19 mouse cellular contexts compared by ENCODE assay signal in the genomic region with DNA sequence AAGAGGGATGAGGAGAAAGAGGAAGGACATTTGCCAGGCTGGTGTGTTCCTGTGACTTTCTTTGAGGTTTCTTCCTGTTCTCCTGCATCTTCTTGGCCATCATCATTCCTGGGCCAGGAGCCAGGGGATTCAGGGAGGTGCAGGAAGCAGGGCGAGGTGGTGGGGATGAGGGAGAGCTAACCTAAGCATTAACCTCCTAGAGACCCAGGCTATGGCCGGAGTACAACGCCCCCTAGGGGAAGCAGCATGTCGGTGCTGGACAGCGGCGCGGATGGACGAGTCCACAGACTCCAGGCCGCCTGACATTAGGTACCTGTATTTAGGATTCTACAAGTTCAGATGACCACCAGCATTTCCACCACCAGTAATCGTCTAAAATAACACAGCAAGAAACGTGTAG. TPM values are rescaled to one million over a fixed set of nuclear protein-coding genes. Genes with fewer than 3 reads are reported as not detected.
DNase-seq lines count a peak whose midpoint lies in the region; ATAC-seq and TF ChIP-seq lines count a peak whose summit lies in the region.
"Had no signal": no experiment of that assay in that cellular context is flagged by ENCODE, and none has a peak within 500 bp of the region (broad histone marks: within the 10 kb centered on the region; RNA-seq: fewer than 3 reads in every experiment).

No protein-coding gene starts in this region.

- no peaks in the 10 kb centered on the region for H3K36me3 ChIP-seq in hindbrain, postnatal 0 days (ENCODE audit: insufficient read depth, low read length)
- H3K36me3 ChIP-seq in hindbrain, embryonic 10.5 days, result peaks cover 19% of the 10 kb centered on the region
- H3K36me3 ChIP-seq in lung, embryonic 14.5 days (ENCODE audit: insufficient read depth), result peaks cover 14% of the 10 kb centered on the region; the same call in 1 of the 2 replicates
- H3K36me3 ChIP-seq: heart, embryonic 15.5 days; liver, embryonic 15.5 days had no signal

- peak; percentile 35; the same call in 1 of the 2 replicates for TF ChIP-seq CTCF in hindbrain, postnatal 0 days (IDR thresholded peaks at IDR 0.05; ENCODE audit: low read depth)
- TF ChIP-seq CTCF in lung, embryonic 14.5 days (IDR thresholded peaks at IDR 0.05; ENCODE audit: low read depth), result peak; percentile 32

- no peak overlapping the region for H3K27ac ChIP-seq in hindbrain, postnatal 0 days
- H3K27ac ChIP-seq in hindbrain, embryonic 10.5 days, result no peak overlapping the region
- no peak overlapping the region for H3K27ac ChIP-seq in lung, embryonic 14.5 days (ENCODE audit: low read depth)
- H3K27ac ChIP-seq: heart, embryonic 15.5 days; hindbrain, embryonic 14.5 days; liver, embryonic 15.5 days; midbrain, embryonic 10.5 days had no signal

- DNase-seq in adrenal gland, postnatal 14 days, result peak; percentile 29
- DNase-seq in adrenal gland, adult (ENCODE audit: inconsistent age in 2 of 2, low spot score in 1 of 2), result no peak
- DNase-seq in hindbrain, postnatal 0 days (ENCODE audit: low spot score), result no peak
- no peak for DNase-seq in hindbrain, embryonic 10.5 days (ENCODE audit: low spot score)
- no peak for DNase-seq in lung, embryonic 14.5 days
- no peak for DNase-seq in lung, postnatal 25 days (ENCODE audit: low spot score)
- DNase-seq in testis, postnatal 10 days (ENCODE audit: low spot score), result peak; percentile 64
- DNase-seq in left cerebral cortex, adult 8-10 months (ENCODE audit: low spot score in 2 of 2), result no peak
- DNase-seq: cerebellum, adult 11 months; kidney, adult 9 months; layer of hippocampus, adult 9-11 months had no signal

- ATAC-seq in hindbrain, postnatal 0 days, result no peak
- ATAC-seq in lung, embryonic 14.5 days (ENCODE audit: insufficient read depth), result no peak

- H3K4me3 ChIP-seq in hindbrain, postnatal 0 days (ENCODE audit: low read length), result no peak overlapping the region
- H3K4me3 ChIP-seq in hindbrain, embryonic 10.5 days, result no peak overlapping the region
- H3K4me3 ChIP-seq in lung, embryonic 14.5 days (ENCODE audit: low read depth, low read length), result no peak overlapping the region
- H3K4me3 ChIP-seq: erythroblast, embryonic 14.5 days; heart, embryonic 15.5 days; liver, embryonic 15.5 days; midbrain, embryonic 10.5 days had no signal

- no peaks in the 10 kb centered on the region for H3K27me3 ChIP-seq in hindbrain, postnatal 0 days (ENCODE audit: insufficient read depth, low read length)
- H3K27me3 ChIP-seq in hindbrain, embryonic 10.5 days (ENCODE audit: insufficient read depth, poor library complexity, severe bottlenecking), result no peaks in the 10 kb centered on the region
- H3K27me3 ChIP-seq in lung, embryonic 14.5 days (ENCODE audit: insufficient read depth, low read length), result no peaks in the 10 kb centered on the region
- H3K27me3 ChIP-seq: heart, embryonic 15.5 days had no signal

- H3K9me3 ChIP-seq in hindbrain, postnatal 0 days (ENCODE audit: low read length), result no peaks in the 10 kb centered on the region
- no peaks in the 10 kb centered on the region for H3K9me3 ChIP-seq in hindbrain, embryonic 10.5 days
- H3K9me3 ChIP-seq in lung, embryonic 14.5 days (ENCODE audit: low read depth, low read length), result no peaks in the 10 kb centered on the region
- H3K9me3 ChIP-seq: heart, embryonic 15.5 days; liver, embryonic 15.5 days; midbrain, embryonic 10.5 days had no signal

- H3K4me1 ChIP-seq in hindbrain, postnatal 0 days (ENCODE audit: insufficient read depth, low read length), result peaks cover 12% of the 10 kb centered on the region; the same call in 1 of the 2 replicates
- peaks cover 28% of the 10 kb centered on the region for H3K4me1 ChIP-seq in hindbrain, embryonic 10.5 days (replicated peaks)
- peaks cover 4% of the 10 kb centered on the region; the same call in 1 of the 2 replicates for H3K4me1 ChIP-seq in lung, embryonic 14.5 days (ENCODE audit: insufficient read depth)

- no peak overlapping the region for H3K4me2 ChIP-seq in hindbrain, postnatal 0 days (ENCODE audit: low read depth, low read length)
- no peak overlapping the region for H3K4me2 ChIP-seq in lung, embryonic 14.5 days
- H3K4me2 ChIP-seq: heart, embryonic 15.5 days; hindbrain, embryonic 14.5 days; liver, embryonic 15.5 days had no signal

- 82% methylated on average over 11 of the region's 11 CpGs for WGBS in hindbrain, postnatal 0 days
- WGBS in hindbrain, embryonic 10.5 days, result 85% methylated on average over 11 of the region's 11 CpGs
- WGBS in lung, embryonic 14.5 days, result 77% methylated on average over 11 of the region's 11 CpGs

- H3K9ac ChIP-seq in hindbrain, postnatal 0 days (replicated peaks; ENCODE audit: low read length), result no peak overlapping the region
- H3K9ac ChIP-seq in lung, embryonic 14.5 days, result no peak overlapping the region
- H3K9ac ChIP-seq: hindbrain, embryonic 14.5 days; liver, embryonic 15.5 days had no signal

RNA-seq across cellular contexts. Expression of a gene that starts 6.1 kb away (rescaled TPM):
- total RNA-seq in adrenal gland, postnatal 14 days (2021), result 35.9 and 50.1 TPM in 2 replicates
- total RNA-seq in hindbrain, postnatal 0 days (2014; rRNA removed), result 51.2 and 52.9 TPM in 2 replicates
- 10.9 and 13.4 TPM in 2 replicates for polyA plus RNA-seq in hindbrain, postnatal 0 days (2015; fragmentation: Nextera tagmentation; extraction: Ambion mirVana)
- polyA plus RNA-seq in hindbrain, embryonic 10.5 days (2016; fragmentation: Nextera tagmentation; extraction: Ambion mirVana), result 12.7 and 14.0 TPM in 2 replicates
- polyA plus RNA-seq in lung, embryonic 14.5 days (2014; fragmentation: Nextera tagmentation; extraction: Ambion mirVana), result 25.8 and 28.9 TPM in 2 replicates
- total RNA-seq in left cerebral cortex, adult 8-10 months (2022), result 10 to 100 TPM; 30.9 to 42.0 (median 34.4) TPM

RNA-seq across cellular contexts. Expression of a gene that starts 53.4 kb away (rescaled TPM):
- total RNA-seq in adrenal gland, postnatal 14 days (2021), result not detected in 2 replicates
- not detected in 2 replicates for total RNA-seq in hindbrain, postnatal 0 days (2014; rRNA removed)
- polyA plus RNA-seq in hindbrain, postnatal 0 days (2015; fragmentation: Nextera tagmentation; extraction: Ambion mirVana), result 0.21 TPM in 2 replicates
- polyA plus RNA-seq in hindbrain, embryonic 10.5 days (2016; fragmentation: Nextera tagmentation; extraction: Ambion mirVana), result not detected in 2 replicates
- polyA plus RNA-seq in lung, embryonic 14.5 days (2014; fragmentation: Nextera tagmentation; extraction: Ambion mirVana), result not detected in 2 replicates
- total RNA-seq in left cerebral cortex, adult 8-10 months (2022), result not detected
- total RNA-seq: adrenal gland, postnatal 4 days; ES-E14; left cerebral cortex, postnatal 36 days had no signal
- polyA plus RNA-seq: erythroblast, embryonic 14.5 days; heart, embryonic 15.5 days; hindbrain, embryonic 14.5 days; liver, embryonic 15.5 days; midbrain, embryonic 10.5 days had no signal

Comparison
In these comparisons a context has a peak if more than half of its experiments do, and no peak if none do; other contexts are left out.
1. DNase-seq: peak in adrenal gland, postnatal 14 days (single experiment) and testis, postnatal 10 days (single experiment); none in adrenal gland, adult (0 of 2), hindbrain, postnatal 0 days (single experiment), hindbrain, embryonic 10.5 days (single experiment), lung, embryonic 14.5 days (single experiment), lung, postnatal 25 days (single experiment) and left cerebral cortex, adult 8-10 months (0 of 2).